Mouse (Mus musculus): ENCODE measurements at regions not wholly inside any gene's neighbourhood (a gene's known extent, or its start where the extent isn't known, plus 50 kb on each side); places are given as distances from the start of the nearest gene placed in this dataset.

DNA sequence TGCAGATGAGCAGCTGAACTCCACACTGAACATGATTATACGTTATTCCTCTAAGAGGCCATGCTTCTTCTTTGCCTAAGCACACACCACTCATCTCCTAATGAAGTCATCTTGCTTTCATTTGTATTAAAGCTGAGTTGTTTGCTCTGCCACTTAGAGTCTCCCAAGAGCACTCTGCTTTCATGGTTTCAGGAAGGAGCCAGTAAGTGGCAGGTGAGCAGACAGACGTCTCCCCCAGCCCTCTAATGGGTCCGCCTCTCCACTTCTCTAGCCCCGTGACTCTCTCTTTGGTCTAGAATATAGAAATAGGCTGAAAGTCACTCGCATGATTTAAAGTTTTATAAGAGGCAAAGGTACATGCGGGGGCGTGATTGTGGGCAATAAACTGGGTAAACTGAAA lies 103.8 kb upstream of the Cpne4 start:
- no peak overlapping the region for H3K27ac ChIP-seq (ENCODE audit: poor library complexity, severe bottlenecking)
- no peak for ATAC-seq (ENCODE audit: insufficient number of reproducible peaks, low FRiP score)
- no peaks in the 10 kb centered on the region for H3K9me3 ChIP-seq (replicated peaks)
- H3K4me1 ChIP-seq (replicated peaks) = no peaks in the 10 kb centered on the region
- H3K36me3 ChIP-seq = no peaks in the 10 kb centered on the region
- WGBS = 71% methylated on average over 7 of the region's 7 CpGs
- no peak overlapping the region for H3K4me3 ChIP-seq
- H3K4me2 ChIP-seq = no peak overlapping the region
- H3K9ac ChIP-seq = no peak overlapping the region
- no peaks in the 10 kb centered on the region for H3K27me3 ChIP-seq (replicated peaks)

GRCm38 (mm10) chr9:104413021-104413420 lies 75.5 kb upstream of the Acpp start:
- H3K4me2 ChIP-seq = no peak overlapping the region
- H3K36me3 ChIP-seq = no peaks in the 10 kb centered on the region
- no peaks in the 10 kb centered on the region for H3K9me3 ChIP-seq (replicated peaks)
- ATAC-seq (ENCODE audit: insufficient number of reproducible peaks, low FRiP score) = no peak
- 36% methylated on average over 5 of the region's 5 CpGs for WGBS
- H3K4me3 ChIP-seq = no peak overlapping the region
- no peaks in the 10 kb centered on the region for H3K4me1 ChIP-seq (replicated peaks)
- H3K27ac ChIP-seq (ENCODE audit: poor library complexity, severe bottlenecking) = no peak overlapping the region
- no peaks in the 10 kb centered on the region for H3K27me3 ChIP-seq (replicated peaks)
- H3K9ac ChIP-seq = no peak overlapping the region

DNA sequence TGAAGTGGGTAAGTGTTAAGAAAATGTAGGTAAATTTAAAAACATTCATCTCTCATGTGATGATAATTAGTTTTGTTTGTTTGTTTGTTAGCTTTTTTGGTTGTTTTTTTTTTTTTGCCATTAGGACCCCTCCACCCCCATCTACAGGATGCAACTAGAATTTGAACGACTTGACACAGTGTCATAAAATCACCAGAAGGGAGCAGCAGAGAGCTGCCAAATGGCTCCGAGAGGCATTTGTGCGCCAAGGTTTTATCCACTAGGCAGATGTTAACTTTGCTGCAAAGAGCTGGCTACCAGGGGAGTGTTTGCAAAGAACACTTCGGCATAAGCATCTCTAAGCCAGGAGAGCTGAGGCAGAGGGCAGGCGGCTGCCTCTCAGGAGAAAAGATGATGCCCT lies 72.7 kb upstream of the Acpp start:
- no peaks in the 10 kb centered on the region for H3K27me3 ChIP-seq (replicated peaks)
- H3K9me3 ChIP-seq (replicated peaks) = no peaks in the 10 kb centered on the region
- no peaks in the 10 kb centered on the region for H3K36me3 ChIP-seq
- H3K9ac ChIP-seq = no peak overlapping the region
- no peak for ATAC-seq (ENCODE audit: insufficient number of reproducible peaks, low FRiP score)
- H3K4me2 ChIP-seq = no peak overlapping the region; the same call in 1 of the 2 replicates
- 5% methylated on average over 5 of the region's 5 CpGs for WGBS
- H3K27ac ChIP-seq (ENCODE audit: poor library complexity, severe bottlenecking) = no peak overlapping the region
- no peaks in the 10 kb centered on the region for H3K4me1 ChIP-seq (replicated peaks)
- no peak overlapping the region; the same call in 1 of the 2 replicates for H3K4me3 ChIP-seq

GRCm38 (mm10) chr9:104409381-104409780 lies 71.8 kb upstream of the Acpp start:
- ATAC-seq (ENCODE audit: insufficient number of reproducible peaks, low FRiP score) = no peak
- H3K9me3 ChIP-seq (replicated peaks) = no peaks in the 10 kb centered on the region
- no peak overlapping the region for H3K27ac ChIP-seq (ENCODE audit: poor library complexity, severe bottlenecking)
- H3K27me3 ChIP-seq (replicated peaks) = no peaks in the 10 kb centered on the region
- H3K4me1 ChIP-seq (replicated peaks) = no peaks in the 10 kb centered on the region
- H3K4me3 ChIP-seq = peak overlapping the region; percentile 41
- H3K9ac ChIP-seq = peak overlapping the region; percentile 46; the same call in 1 of the 2 replicates
- 25% methylated on average over 12 of the region's 12 CpGs for WGBS
- peak overlapping the region; percentile 78 for H3K4me2 ChIP-seq
- no peaks in the 10 kb centered on the region for H3K36me3 ChIP-seq

DNA sequence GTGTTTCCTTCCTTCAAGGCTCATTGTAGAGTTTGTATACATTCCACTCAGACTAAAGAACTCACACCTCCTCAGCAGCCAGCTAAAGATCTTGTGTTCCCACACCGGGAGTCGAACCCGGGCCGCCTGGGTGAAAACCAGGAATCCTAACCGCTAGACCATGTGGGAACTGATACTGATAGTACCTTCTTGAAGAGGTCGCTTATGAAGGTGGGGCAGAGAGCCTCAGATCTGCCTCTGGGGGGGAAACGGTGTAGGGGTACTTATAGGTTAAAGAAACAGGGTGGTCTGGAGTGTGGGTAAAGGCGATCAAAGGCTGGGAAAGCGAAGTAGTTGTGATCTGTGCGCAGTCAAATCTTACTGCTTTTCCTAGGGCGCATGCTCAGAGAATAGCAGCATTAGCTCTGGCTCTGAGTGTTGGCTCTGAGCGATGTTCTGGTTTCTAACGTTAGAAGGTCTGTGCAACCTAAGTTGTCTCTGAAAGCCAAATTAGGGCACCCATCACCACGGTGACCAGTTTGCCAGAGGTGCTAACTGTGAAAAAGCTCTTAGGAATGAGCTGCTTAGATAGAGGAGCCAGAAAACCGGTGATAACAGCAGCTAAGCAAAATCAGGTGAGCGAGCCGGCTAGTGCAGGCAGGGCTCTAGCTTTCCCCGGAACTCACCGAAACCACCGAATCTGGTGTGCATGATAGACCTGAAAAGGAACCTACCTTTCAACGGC lies 71.2 kb upstream of the Acpp start:
- Histone ChIP-seq H3K9ac (peak overlapping the region; percentile 46; the same call in 1 of the 2 replicates), H3K27ac (ENCODE audit: poor library complexity, severe bottlenecking) (no peak overlapping the region), H3K4me2 (peak overlapping the region; percentile 78), H3K4me3 (peak overlapping the region; percentile 41), H3K36me3 (no peaks in the 10 kb centered on the region), H3K9me3 (replicated peaks) (no peaks in the 10 kb centered on the region), H3K27me3 (replicated peaks) (no peaks in the 10 kb centered on the region), H3K4me1 (replicated peaks) (no peaks in the 10 kb centered on the region)
- ATAC-seq (ENCODE audit: insufficient number of reproducible peaks, low FRiP score) = no peak
- WGBS = 15% methylated on average over 21 of the region's 21 CpGs

DNA sequence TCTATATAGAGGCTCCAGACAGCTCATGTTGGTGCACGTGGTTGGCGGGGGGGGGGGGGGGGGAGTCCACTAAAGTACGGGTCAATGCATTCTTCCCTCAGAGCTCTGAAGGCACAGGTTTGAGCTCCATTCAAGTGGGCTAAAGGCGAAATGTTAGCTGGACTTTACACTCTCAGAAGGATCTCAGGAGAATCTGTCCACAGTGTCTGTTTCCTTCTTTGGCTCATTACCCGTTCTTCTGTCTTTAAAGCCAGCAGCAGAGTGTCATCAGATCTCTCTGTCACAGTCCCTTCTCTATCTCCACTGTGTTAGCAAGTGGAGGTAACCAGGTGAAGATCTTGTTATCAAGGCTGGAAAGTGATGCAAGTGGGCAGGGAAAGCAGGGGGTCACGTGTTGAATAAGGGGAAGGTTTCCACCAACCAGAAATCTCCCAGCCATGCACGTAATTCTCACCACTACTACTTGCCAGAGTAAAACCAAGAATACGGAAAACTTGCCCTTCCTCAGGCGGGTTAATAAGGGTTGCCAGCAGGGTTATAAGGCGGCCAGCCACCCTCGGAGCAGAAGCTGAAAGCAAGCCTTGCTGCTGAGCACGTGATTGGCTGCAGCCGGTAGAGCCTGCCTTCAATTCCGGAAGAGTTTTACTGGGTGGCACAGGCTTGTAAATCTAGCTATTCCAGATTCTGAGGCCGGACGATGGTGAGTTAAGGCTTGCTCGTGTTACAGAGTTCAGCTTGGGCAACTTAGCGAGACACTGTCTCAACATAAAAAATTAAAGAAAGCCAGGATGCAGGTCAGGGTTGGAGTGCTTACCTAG lies 70.2 kb upstream of the Acpp start:
- H3K9me3 ChIP-seq (replicated peaks) = no peaks in the 10 kb centered on the region
- peak overlapping the region; percentile 41 for H3K4me3 ChIP-seq
- no peaks in the 10 kb centered on the region for H3K4me1 ChIP-seq (replicated peaks)
- H3K9ac ChIP-seq = 0 out of 2 replicates have a peak overlapping the region, but pooled peaks have one; percentile 20
- H3K36me3 ChIP-seq = no peaks in the 10 kb centered on the region
- ATAC-seq (ENCODE audit: insufficient number of reproducible peaks, low FRiP score) = 0 out of 2 replicates have a peak, but pooled peaks have one; percentile 18
- 18% methylated on average over 18 of the region's 18 CpGs for WGBS
- peak overlapping the region; percentile 78 for H3K4me2 ChIP-seq
- H3K27me3 ChIP-seq (replicated peaks) = no peaks in the 10 kb centered on the region
- H3K27ac ChIP-seq (ENCODE audit: poor library complexity, severe bottlenecking) = no peak overlapping the region

GRCm38 (mm10) chr9:104407011-104407410 lies 69.5 kb upstream of the Acpp start:
- H3K4me3 ChIP-seq = no peak overlapping the region
- H3K27ac ChIP-seq (ENCODE audit: poor library complexity, severe bottlenecking) = no peak overlapping the region
- H3K9ac ChIP-seq = no peak overlapping the region
- H3K4me1 ChIP-seq (replicated peaks) = no peaks in the 10 kb centered on the region
- H3K36me3 ChIP-seq = no peaks in the 10 kb centered on the region
- no peak for ATAC-seq (ENCODE audit: insufficient number of reproducible peaks, low FRiP score)
- no peak overlapping the region for H3K4me2 ChIP-seq
- no peaks in the 10 kb centered on the region for H3K9me3 ChIP-seq (replicated peaks)
- H3K27me3 ChIP-seq (replicated peaks) = no peaks in the 10 kb centered on the region
- WGBS = 73% methylated on average over 2 of the region's 2 CpGs

DNA sequence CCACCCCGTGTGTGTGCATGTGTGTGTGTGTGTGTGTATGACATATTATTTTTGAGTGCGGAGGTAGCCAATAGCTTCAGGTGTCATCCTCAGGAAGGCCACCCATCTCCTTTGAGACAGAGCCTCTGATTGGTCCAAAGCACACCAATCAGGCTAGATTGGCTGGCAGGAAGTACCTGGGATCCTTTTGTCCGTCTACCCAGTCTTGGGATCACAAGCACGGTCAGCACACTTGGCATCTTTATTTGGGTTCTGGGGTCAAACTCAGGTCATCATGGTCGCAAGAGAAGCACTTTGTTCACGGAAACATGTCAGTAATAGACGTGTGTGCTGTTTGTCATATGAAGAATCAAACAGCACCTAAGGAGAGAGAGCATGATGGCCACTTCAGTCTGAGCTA lies 68.9 kb upstream of the Acpp start:
- Histone ChIP-seq H3K27me3 (replicated peaks) (no peaks in the 10 kb centered on the region), H3K9me3 (replicated peaks) (no peaks in the 10 kb centered on the region), H3K4me2 (no peak overlapping the region), H3K4me1 (replicated peaks) (no peaks in the 10 kb centered on the region), H3K36me3 (no peaks in the 10 kb centered on the region), H3K9ac (no peak overlapping the region), H3K4me3 (no peak overlapping the region), H3K27ac (ENCODE audit: poor library complexity, severe bottlenecking) (no peak overlapping the region)
- ATAC-seq (ENCODE audit: insufficient number of reproducible peaks, low FRiP score) = no peak
- WGBS = 62% methylated on average over 7 of the region's 7 CpGs

DNA sequence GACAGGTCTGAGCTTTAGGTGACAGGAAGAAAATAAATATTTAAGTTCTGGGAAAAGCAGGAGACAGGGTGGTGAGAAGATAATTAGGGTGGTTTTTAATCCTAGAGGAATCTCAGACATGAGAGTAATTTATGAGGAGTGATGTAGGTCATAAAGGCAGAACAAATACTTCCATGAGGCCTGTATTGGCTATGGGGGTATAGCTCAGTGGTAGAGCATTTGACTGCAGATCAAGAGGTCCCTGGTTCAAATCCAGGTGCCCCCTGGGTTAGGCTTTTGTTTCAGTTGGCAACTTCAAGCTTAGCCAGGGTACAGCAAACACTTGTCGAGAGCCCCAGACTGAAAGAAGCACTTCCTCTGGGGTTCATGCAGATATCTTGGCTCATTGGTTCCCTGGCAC lies 66.3 kb upstream of the Acpp start:
- Histone ChIP-seq H3K36me3 (no peaks in the 10 kb centered on the region), H3K4me2 (no peak overlapping the region), H3K9ac (no peak overlapping the region), H3K27ac (ENCODE audit: poor library complexity, severe bottlenecking) (no peak overlapping the region), H3K27me3 (replicated peaks) (no peaks in the 10 kb centered on the region), H3K9me3 (replicated peaks) (no peaks in the 10 kb centered on the region), H3K4me1 (replicated peaks) (no peaks in the 10 kb centered on the region), H3K4me3 (no peak overlapping the region)
- 61% methylated on average over 1 of the region's 1 CpGs for WGBS
- ATAC-seq (ENCODE audit: insufficient number of reproducible peaks, low FRiP score) = no peak

GRCm38 (mm10) chr9:104401673-104402072 lies 64.1 kb upstream of the Acpp start:
- no peak for ATAC-seq (ENCODE audit: insufficient number of reproducible peaks, low FRiP score)
- Histone ChIP-seq H3K9me3 (replicated peaks) (no peaks in the 10 kb centered on the region), H3K9ac (no peak overlapping the region), H3K36me3 (no peaks in the 10 kb centered on the region), H3K27me3 (replicated peaks) (no peaks in the 10 kb centered on the region), H3K4me3 (no peak overlapping the region), H3K27ac (ENCODE audit: poor library complexity, severe bottlenecking) (no peak overlapping the region), H3K4me1 (replicated peaks) (no peaks in the 10 kb centered on the region), H3K4me2 (no peak overlapping the region)
- 71% methylated on average over 4 of the region's 4 CpGs for WGBS

GRCm38 (mm10) chr9:104399927-104400326 lies 62.4 kb upstream of the Acpp start:
- WGBS = 77% methylated on average over 1 of the region's 1 CpGs
- no peaks in the 10 kb centered on the region for H3K9me3 ChIP-seq (replicated peaks)
- ATAC-seq (ENCODE audit: insufficient number of reproducible peaks, low FRiP score) = no peak

More at GRCm38 (mm10) chr9:104399927-104400326, 62.4 kb upstream of the Acpp start:
- Histone ChIP-seq H3K36me3 (no peaks in the 10 kb centered on the region), H3K27me3 (replicated peaks) (no peaks in the 10 kb centered on the region), H3K4me1 (replicated peaks) (no peaks in the 10 kb centered on the region), H3K9ac (no peak overlapping the region), H3K4me3 (no peak overlapping the region), H3K27ac (ENCODE audit: poor library complexity, severe bottlenecking) (no peak overlapping the region), H3K4me2 (no peak overlapping the region)
